Mouse (Mus musculus): Measurements from ENCODE around the gene Adra2a. TPM values are rescaled to one million over a fixed set of nuclear protein-coding genes. Genes with fewer than 3 reads are reported as not detected.

Adra2a gene
- total RNA-seq (2021) = 10 to 100 TPM; 15.2 to 16.3 TPM
- long read RNA-seq, full-length matches to known transcripts = 4 of 5 reads
- long read RNA-seq, partial matches to known transcripts = 0 of 5 reads
- long read RNA-seq, other reads (novel, unspliced or antisense) = 1 of 5 reads

DNA sequence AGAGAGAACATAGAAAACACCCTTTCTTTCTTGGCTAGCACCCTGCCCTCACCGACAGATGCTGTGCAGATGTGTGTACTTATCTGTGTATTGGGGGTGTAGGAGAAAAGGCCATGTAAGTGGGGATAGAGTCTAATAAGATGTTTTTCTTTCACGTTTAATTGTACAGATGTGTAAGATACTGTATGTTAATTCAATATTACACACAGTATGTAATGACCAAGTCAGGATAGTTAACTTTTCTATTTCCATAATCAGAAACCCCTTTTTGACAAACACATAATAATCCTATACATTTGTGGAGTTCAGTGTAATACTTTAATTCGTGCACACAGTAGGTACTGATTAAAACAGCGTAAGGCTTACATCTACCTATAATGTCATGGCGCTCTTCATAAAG, at the start of gene Adra2a:
TSS of gene Adra2a (plus strand) at position 301 of the 400 bp plus-strand sequence.
- no peak for DNase-seq (ENCODE audit: low spot score in 2 of 2)

DNA sequence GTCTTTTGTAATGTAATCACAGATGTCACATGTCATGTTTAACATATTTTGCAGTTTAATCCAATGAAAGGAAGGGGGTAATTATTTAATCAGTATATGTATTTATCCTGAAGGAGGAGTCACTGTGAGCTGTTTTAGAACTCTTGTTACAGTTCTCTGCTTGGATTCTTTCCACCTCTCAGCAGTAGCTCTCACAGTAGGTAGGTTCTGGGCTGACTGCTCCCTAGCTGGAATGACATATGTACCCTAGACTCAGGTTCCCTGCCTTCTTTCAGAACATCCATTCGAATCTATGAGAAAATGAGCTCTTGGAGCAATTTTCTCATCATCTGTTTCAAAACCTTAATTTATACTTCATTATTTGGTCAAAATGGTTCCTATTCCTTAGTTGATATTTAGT, 49.7 kb upstream of the Adra2a start:
- DNase-seq (ENCODE audit: low spot score in 2 of 2) = no peak

DNA sequence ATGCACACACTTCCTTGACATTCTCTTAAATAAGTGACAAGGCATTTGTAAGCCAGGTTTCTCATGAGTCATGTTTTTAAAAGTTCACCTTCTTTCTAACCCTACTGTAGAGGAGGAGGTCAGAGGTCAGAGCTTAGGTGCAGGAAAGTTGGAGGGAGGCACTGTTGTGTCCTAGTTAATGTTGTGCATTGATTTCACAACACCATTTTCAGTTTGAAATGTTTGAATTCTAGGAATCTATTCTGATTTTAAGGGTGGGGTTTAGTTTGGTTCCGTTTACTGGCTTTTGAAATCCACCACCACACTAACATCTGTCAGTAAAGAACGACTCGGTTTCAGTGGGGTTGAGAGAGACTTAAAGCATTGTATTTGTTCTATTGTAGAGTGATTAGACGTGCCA, 33.0 kb upstream of the Adra2a start:
- no peak for DNase-seq (ENCODE audit: low spot score in 2 of 2)

DNA sequence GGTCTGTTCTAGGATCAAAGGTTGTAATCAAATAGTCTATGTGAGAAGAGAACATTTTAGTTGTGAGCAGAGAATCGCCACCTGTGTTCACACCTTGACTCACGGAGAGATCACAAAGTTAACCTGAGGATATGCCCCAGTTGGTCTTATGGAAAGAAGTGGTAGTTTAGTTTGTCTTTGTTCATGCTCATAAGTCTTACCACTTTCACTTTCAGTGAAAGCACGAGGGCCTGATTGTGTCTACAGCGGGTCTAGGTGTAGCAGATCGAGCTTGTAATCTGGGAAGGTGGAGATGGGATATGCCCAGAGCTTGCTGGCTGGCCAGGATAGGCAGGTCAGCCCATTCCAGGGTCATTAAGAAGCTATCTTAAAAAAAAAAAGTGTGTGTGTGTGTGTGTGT, 29.0 kb upstream of the Adra2a start:
- DNase-seq (ENCODE audit: low spot score in 2 of 2) = no peak

DNA sequence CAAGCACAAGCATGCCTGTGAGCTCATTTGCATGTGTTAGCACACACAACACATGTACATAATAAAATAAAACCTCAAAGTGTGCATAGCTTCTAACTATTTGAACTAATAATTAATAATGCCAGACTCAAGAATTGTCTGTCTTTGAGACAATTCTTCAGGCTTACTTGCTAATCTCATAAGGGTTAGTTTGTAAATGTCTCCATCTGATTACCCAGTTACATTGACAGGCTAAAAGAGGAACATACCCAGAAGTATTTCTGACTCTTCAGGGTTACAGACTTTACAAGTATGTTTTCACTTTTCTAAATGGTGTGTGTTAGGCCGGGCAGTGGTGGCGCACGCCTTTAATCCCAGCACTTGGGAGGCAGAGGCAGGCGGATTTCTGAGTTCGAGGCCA, 28.4 kb upstream of the Adra2a start:
- no peak for DNase-seq (ENCODE audit: low spot score in 2 of 2)

DNA sequence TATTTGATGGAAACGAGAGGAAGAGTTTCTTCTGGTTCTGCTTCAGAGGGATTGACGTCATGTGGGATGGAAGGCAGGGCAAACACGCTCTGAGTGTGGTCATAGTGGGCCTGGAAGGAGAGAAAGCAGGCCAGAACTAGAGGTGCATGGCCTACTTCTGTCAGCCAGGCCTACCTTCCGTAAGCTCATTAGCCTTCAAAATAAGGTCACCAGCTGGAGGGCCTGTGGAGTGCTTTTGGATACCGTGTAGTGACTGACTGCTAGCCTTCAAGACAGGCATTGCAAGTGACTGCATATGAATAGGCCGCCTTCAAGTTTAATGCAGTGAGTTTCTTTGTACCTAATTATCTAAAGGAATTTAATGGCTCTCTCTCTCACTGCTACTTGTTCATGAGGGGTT, 8.9 kb upstream of the Adra2a start:
- no peak for DNase-seq (ENCODE audit: low spot score in 2 of 2)

DNA sequence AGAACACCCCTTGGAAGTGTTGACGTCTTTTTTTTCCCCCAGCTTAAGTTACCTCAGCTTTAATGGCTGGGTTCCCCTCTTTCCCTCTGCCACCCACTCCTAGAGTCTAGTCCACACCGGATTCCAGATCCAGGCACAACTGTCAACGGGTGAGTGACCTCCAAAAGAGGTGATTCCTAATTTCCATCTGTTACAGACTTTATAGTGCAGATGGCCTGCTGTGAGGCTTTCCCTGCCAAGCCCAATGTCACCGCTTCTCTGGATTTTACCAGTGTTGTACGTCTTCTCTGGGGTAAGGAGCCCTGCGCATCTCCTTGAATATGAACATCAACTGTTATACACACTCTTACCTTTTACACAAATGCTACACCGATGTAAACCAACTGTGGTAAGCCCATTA, 4.5 kb upstream of the Adra2a start:
- DNase-seq (ENCODE audit: low spot score in 2 of 2) = no peak

DNA sequence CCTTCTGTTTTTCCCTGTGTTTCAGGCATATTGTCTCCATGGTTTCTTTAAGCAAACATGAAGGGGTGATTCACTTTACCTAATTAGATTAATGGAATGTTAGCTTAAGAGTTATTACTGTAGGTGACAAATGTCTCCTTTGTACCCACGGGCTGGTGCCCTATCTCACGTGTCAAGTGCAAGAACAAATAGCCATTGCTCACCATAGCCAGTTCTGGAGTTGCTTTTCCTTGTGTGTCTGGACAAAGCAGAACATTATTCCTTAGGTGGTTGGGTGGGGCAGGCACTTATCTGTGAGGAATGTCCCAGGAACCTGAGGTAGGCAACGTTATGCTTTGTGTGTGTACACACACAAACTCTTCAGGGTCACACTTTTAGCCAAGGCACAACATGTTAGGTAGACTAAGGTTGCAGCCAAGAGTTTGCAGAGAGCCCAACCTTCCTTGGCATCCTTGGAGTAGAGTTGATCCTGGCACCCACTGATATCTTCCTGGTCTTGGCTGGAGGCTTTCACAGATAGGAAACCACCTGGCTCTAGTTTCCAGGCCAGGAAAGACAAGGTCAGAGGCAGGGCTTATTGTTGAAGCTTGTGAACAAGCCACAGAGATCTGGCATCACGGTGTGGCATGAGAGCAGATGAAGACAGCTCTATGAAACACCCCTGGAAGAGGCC, 3.5 kb upstream of the Adra2a start:
- DNase-seq (ENCODE audit: low spot score in 2 of 2) = no peak

DNA sequence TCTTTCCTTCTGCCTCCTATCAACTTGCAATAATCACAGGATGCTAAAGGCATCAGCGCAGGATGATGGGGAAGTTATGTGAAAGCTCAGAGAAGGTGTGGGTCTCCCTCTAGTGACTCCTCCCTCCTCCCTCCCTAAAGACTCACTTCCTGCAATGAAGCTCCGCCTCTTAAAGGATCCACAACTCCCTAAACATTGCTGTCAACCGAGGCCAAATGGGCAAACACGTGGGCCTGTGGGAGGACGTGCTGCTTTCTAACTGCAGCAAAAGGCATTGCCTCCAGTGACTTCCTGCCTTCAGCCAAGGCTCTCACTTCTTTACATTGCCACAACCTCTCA, 3.0 kb upstream of the Adra2a start:
- no peak for DNase-seq (ENCODE audit: low spot score in 2 of 2)

DNA sequence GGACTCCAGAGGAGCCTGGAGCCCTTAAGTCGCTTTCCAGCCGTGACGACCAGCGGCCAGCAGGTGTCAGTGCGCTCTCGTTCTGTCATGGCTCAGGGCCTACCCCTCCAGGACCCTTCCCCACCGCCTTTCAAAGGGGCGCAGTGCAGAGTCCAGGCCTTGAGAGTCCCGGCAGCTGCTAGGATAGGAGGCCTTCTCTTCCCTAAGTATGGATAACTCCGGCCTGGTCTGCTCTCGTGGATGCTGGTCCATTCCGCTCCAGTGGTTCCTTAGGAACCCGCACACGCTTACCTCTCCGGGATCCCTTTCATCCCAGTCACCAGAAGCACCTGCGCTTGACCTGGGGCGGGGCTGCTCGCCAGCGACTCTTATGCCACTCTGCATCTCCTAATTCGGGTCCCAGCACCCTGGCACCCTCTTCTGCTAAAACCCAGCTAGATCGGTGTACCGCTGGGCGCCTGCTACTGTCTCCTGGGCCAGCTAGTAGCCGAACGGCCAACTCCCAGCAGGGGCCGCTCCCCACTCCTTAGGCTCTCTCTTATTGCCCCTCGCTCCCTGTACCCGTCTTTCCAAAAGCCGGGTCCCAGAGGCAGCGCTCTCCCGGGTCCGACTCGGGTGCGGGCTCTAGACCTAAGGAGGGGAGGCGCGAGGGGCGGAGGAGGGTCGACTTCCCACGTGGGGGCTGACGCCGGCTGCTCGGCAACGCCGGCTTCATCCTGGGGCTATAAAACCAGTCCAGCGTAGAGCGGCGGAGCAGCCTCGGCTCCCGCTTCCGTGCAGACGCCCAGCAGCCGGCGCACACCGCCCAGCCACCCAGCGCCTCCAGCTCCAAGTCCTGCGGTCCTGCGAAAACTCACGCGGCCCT, 788 bp downstream of the Adra2a start:
- peak; percentile 88 to 89 for DNase-seq (ENCODE audit: low spot score in 2 of 2)

DNA sequence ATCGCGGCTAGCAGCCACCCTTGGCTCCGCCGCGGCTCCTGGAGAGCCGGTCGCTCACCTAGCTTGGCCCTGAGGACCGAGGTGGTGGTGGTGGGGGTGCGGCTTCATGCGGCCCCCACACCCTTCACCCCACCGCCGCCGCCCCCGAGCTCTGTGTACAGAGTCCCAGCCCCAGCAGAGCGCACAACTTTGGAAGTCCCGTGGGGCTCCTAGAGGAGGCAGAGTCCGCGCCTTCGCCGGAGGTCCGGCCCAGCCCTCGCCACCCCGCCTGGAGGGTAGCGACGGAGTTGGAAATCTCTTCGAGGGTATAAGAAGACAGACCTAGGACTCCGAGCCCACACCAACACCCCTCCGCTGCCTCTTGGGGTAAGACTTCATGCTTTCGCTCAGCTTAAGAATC, 1.5 kb downstream of the Adra2a start:
- peak in 1 of 2 experiments; percentile 43 for DNase-seq (ENCODE audit: low spot score in 2 of 2)

DNA sequence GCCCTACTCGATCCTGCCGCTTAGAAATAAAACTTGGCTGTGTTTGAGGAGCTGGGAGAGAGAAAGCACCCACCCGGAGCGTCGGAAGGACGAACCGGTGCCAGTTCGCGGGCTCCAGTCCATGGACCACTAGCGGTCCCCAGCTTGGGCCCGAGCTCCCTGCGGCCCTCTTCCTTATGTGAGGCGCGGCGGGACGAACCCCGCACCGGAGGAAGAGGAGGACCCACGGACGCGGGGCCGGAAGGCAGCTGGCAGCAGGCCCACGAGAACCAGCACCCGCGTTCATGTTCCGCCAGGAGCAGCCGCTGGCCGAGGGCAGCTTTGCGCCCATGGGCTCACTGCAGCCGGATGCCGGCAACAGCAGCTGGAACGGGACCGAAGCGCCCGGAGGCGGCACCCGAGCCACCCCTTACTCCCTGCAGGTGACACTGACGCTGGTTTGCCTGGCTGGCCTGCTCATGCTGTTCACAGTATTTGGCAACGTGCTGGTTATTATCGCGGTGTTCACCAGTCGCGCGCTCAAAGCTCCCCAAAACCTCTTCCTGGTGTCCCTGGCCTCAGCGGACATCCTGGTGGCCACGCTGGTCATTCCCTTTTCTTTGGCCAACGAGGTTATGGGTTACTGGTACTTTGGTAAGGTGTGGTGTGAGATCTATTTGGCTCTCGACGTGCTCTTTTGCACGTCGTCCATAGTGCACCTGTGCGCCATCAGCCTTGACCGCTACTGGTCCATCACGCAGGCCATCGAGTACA, 2.2 kb downstream of the Adra2a start:
- peak in 1 of 2 experiments; percentile 46 for DNase-seq (ENCODE audit: low spot score in 2 of 2)

DNA sequence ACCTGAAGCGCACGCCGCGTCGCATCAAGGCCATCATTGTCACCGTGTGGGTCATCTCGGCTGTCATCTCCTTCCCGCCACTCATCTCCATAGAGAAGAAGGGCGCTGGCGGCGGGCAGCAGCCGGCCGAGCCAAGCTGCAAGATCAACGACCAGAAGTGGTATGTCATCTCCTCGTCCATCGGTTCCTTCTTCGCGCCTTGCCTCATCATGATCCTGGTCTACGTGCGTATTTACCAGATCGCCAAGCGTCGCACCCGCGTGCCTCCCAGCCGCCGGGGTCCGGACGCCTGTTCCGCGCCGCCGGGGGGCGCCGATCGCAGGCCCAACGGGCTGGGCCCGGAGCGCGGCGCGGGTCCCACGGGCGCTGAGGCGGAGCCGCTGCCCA, 2.7 kb downstream of the Adra2a start:
- DNase-seq (ENCODE audit: low spot score in 2 of 2) = peak in 1 of 2 experiments; percentile 40

DNA sequence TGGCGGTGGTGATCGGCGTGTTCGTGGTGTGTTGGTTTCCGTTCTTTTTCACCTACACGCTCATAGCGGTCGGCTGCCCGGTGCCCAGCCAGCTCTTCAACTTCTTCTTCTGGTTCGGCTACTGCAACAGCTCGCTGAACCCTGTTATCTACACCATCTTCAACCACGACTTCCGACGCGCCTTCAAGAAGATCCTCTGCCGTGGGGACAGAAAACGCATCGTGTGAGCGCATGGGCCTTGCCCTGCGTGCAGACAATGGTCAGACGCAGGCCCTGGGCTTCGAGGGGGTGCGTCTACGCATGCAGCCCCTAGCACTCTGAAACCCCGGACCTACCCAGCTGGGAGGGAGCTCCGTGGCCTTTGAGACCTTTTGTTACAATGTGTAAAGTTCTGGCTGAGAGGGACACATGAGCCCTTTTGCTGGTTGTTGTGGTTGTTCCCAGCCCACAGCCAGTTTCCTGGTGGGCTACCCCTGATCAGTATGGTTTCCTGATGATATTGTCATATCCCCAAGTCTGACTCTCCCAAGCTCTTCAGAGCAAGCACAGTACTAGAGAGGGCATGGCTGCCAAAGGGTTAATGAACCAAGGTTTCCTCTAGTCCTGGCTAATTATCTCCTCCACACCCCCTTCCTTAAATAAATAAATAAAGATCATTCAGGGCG, 3.6 kb downstream of the Adra2a start:
- peak in 1 of 2 experiments; percentile 10 for DNase-seq (ENCODE audit: low spot score in 2 of 2)

DNA sequence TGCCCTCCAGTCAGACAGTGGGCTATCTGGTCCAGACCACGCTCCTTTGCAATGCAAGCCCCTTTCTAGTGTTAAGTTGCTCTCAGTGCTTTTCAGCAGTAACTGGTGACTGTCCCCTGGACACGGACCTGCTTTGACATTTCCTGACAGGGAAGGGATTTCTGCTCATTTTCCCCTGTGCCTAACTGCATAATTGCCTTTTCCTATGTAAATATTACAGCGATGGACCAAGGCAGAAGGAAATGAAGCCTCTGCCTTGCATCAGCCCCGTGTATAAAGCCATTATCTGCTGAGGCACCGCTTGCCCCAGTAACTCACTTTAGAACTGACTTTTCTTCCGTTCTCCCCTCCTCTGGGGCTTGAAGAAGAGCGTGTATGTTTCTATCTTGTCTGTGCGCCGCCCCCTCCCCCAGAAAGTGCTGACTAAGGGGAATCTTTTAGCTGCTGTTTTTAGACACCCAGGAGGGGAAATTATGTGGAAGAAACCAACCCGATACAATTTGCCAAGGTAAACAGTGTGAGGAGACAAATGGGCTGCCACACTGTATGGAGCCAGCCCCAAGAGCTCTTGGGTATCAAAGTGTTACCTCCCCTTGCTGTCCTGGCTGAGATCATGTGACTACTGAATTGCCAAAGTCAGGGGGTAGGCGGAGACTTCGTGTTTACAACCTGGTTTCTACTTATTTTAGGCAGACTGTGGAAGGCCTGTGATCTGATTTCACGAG, 4.4 kb downstream of the Adra2a start:
- DNase-seq (ENCODE audit: low spot score in 2 of 2) = no peak

DNA sequence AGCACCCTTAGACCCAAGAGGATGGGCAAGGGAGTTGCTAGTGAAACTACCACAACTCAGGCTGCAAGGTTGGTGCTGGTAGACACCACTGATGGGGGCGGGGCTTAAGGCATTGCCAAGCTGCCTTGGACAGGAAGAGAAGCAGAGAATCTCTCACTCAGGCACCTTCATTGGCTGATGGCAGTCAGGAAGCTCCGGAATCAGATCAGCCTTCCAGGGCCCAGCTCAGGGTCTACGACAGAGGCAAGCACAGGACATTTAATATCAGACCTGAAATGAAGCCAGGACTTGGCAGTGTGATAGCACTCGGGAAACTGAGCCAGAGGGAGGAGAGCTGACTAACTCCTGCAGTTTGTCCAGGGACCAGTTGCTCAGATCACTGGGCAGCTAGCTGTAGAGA, 7.7 kb downstream of the Adra2a start:
- no peak for DNase-seq (ENCODE audit: low spot score in 2 of 2)

DNA sequence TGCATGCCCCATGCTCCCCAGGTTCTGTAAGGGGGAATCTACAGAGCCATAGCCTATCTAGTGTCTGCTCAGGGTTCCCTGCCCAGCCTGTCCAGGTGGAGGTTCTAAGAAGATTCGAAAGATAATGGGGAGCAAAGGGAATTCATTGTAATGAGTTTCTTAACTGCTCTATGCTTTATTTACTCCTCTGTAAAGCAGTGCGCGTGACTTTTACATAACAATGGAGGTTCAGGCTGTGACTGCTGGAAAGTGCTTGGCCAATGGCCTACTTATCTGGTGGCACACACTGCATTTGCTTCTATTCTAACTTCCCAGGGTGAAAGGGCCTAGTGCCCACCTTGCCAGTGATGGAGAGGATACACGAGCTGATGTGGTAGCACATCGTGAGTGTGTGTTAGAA, 11.9 kb downstream of the Adra2a start:
- DNase-seq (ENCODE audit: low spot score in 2 of 2) = no peak

DNA sequence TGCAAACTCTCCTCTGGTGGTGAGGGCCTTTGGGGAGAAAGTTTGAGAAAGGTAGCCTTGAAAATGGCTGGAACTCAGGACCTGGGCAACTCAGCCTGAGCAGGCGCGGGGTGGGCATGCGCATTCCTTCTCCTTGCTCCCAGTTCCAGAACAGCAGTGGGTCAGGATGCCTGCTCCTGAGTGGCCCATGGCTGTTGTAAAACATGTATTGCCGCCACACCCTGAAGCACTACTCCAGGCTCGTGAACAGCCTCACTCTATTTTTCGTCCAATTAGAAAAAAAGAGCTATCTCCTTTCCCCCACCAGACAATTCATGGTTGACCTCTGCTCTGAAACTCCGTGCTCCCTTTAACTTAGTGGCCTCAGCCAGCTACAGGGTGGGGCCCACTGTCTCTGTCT, 24.5 kb downstream of the Adra2a start:
- no peak for DNase-seq (ENCODE audit: low spot score in 2 of 2)

DNA sequence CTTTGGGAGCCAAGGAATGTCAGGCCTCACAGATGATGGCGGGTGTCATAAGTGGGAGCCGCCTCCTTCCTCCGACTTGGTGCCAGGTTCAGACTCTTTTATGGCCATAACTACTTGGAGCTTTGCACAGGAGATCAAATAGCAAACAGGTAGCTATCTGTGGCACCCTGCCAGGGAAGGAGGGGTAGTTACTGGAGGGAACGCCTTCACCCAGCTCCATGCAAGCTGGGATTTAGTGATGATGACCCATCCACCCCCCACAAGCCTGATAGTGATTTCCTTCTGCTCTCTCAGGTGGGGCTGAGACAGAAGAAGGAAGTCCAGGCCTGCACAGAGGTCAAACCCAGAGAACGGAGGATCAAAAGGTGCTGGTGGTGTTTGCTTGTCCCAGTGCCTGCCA, 26.6 kb downstream of the Adra2a start:
- DNase-seq (ENCODE audit: low spot score in 2 of 2) = no peak

DNA sequence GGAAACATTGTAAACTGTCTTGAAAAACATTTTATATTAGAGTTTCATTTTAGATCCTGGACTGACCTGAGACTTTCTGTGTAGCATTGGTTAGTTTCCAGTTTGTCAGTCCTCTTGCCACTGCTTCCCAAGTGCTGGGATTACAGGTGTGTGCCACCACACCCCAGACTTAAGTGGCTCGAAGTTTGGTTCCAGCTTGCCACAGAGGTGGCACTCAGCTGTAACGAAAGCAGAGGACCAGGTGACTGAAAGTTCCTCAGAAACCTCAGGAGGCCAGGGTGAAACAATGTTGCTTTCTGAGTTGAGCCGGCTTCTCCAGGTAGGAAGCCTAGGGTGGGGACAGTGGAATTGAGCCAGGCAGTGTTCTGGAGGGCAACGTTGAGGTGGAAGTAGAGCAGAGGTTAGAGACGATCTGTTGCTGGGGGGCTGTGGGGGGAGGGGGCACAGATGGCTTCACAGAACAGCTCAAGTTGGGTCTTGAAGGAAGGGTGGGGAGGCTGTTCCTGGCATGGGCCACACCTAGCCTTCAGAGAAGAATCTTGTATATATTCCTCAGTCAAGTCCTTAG, 28.4 kb downstream of the Adra2a start:
- DNase-seq (ENCODE audit: low spot score in 2 of 2) = no peak
